9 mouse cellular contexts compared by ENCODE assay signal in genomic region chr8:82743905-82744904, GRCm38 (mm10). TPM values are rescaled to one million over a fixed set of nuclear protein-coding genes. Genes with fewer than 3 reads are reported as not detected.
A peak's percentile ranks its signal among the peaks of the same experiment; 100 is the strongest.
DNase-seq lines count a peak whose midpoint lies in the region; ATAC-seq and TF ChIP-seq lines count a peak whose summit lies in the region.
"Had no signal": no experiment of that assay in that cellular context is flagged by ENCODE, and none has a peak within 500 bp of the region (broad histone marks: within the 10 kb centered on the region; RNA-seq: fewer than 3 reads in every experiment).

No protein-coding gene starts in this region.

- H3K4me1 ChIP-seq in kidney, embryonic 16.5 days (ENCODE audit: insufficient read depth, low read length), result no peaks in the 10 kb centered on the region
- no peaks in the 10 kb centered on the region for H3K4me1 ChIP-seq in liver, adult 2 months (ENCODE audit: control insufficient read depth, insufficient read depth, low read length)
- H3K4me1 ChIP-seq in neural tube, embryonic 11.5 days (ENCODE audit: control insufficient read depth, insufficient read depth, low read length), result no peaks in the 10 kb centered on the region
- H3K4me1 ChIP-seq in thymus, adult 2 months (replicated peaks; ENCODE audit: control insufficient read depth, insufficient read depth, low read length), result no peaks in the 10 kb centered on the region
- H3K4me1 ChIP-seq: stomach, embryonic 15.5 days had no signal

- WGBS in kidney, embryonic 16.5 days, result 45% methylated on average over 10 of the region's 10 CpGs
- WGBS in liver, adult 2 months, result 47% methylated on average over 10 of the region's 10 CpGs
- 50% methylated on average over 10 of the region's 10 CpGs for WGBS in neural tube, embryonic 11.5 days
- 61% methylated on average over 10 of the region's 10 CpGs for WGBS in thymus, adult 2 months

- no peak for TF ChIP-seq POLR2A in liver, adult 2 months (IDR thresholded peaks at IDR 0.05; ENCODE audit: extremely low read depth, insufficient read depth, low read length)
- no peak for TF ChIP-seq POLR2A in thymus, adult 2 months (IDR thresholded peaks at IDR 0.05; ENCODE audit: control insufficient read depth, extremely low read depth, insufficient read depth, low read length, poor library complexity)

- no peaks in the 10 kb centered on the region for H3K79me2 ChIP-seq in liver, adult 2 months (ENCODE audit: control insufficient read depth, insufficient read depth, low read length)

- peak; percentile 64 for DNase-seq in 416B (ENCODE audit: low read depth)
- DNase-seq in adrenal gland, adult (ENCODE audit: inconsistent age in 2 of 2, low spot score in 1 of 2), result peak; percentile 56 to 91
- DNase-seq in embryo, embryonic 10 days (ENCODE audit: low spot score), result peak; percentile 85
- peak; percentile 17 to 42 for DNase-seq in gastrocnemius, postnatal 36 days
- DNase-seq in liver, adult 2 months (ENCODE audit: extremely low read depth, low read depth, low spot score), result peak; percentile 19
- DNase-seq in neural tube, embryonic 11.5 days (ENCODE audit: low spot score), result peak; percentile 65
- peak; percentile 68 for DNase-seq in thymus, adult 2 months

- no peak overlapping the region for H3K4me2 ChIP-seq in kidney, embryonic 16.5 days (replicated peaks; ENCODE audit: low read depth, low read length)
- no peak overlapping the region for H3K4me2 ChIP-seq in neural tube, embryonic 11.5 days (ENCODE audit: low read depth)
- H3K4me2 ChIP-seq: stomach, embryonic 15.5 days had no signal

- no peaks in the 10 kb centered on the region for H3K27me3 ChIP-seq in kidney, embryonic 16.5 days (ENCODE audit: insufficient read depth, low read length)
- H3K27me3 ChIP-seq in liver, adult 2 months (ENCODE audit: control insufficient read depth, insufficient read depth, low read length), result no peaks in the 10 kb centered on the region
- H3K27me3 ChIP-seq in neural tube, embryonic 11.5 days (ENCODE audit: control insufficient read depth, insufficient read depth, low read length), result no peaks in the 10 kb centered on the region
- no peaks in the 10 kb centered on the region for H3K27me3 ChIP-seq in thymus, adult 2 months (ENCODE audit: control insufficient read depth, insufficient read depth, low read length)
- H3K27me3 ChIP-seq: stomach, embryonic 15.5 days had no signal

- no peak overlapping the region for H3K4me3 ChIP-seq in kidney, embryonic 16.5 days (ENCODE audit: low read length)
- H3K4me3 ChIP-seq in liver, adult 2 months (ENCODE audit: insufficient read depth, low read depth, low read length), result no peak overlapping the region
- no peak overlapping the region for H3K4me3 ChIP-seq in neural tube, embryonic 11.5 days (ENCODE audit: low read depth, low read length)
- H3K4me3 ChIP-seq in thymus, adult 2 months (ENCODE audit: control insufficient read depth, insufficient read depth, low read length), result no peak overlapping the region
- H3K4me3 ChIP-seq: stomach, embryonic 15.5 days had no signal

- intact Hi-C loops in gastrocnemius, postnatal 36 days (cut with DNase I), result loop anchor here (1.0 to 10.0 kb wide), 2 partner anchors 391 to 1399 kb away; partner anchors contain the start of gene Inpp4b

- peaks cover 4% of the 10 kb centered on the region; the same call in 1 of the 2 replicates for H3K9me3 ChIP-seq in kidney, embryonic 16.5 days (ENCODE audit: low read length)
- no peaks in the 10 kb centered on the region for H3K9me3 ChIP-seq in neural tube, embryonic 11.5 days (ENCODE audit: control insufficient read depth, low read length)
- H3K9me3 ChIP-seq: stomach, embryonic 15.5 days had no signal

- ATAC-seq in kidney, embryonic 16.5 days (ENCODE audit: low FRiP score, low TSS enrichment), result peak; percentile 65; the same call in 1 of the 2 replicates
- peak; percentile 78; the same call in 1 of the 2 replicates for ATAC-seq in neural tube, embryonic 11.5 days (ENCODE audit: insufficient read depth, low FRiP score, low TSS enrichment)

- H3K36me3 ChIP-seq in kidney, embryonic 16.5 days (ENCODE audit: insufficient read depth, low read length), result no peaks in the 10 kb centered on the region
- H3K36me3 ChIP-seq in liver, adult 2 months (ENCODE audit: control insufficient read depth, insufficient read depth, low read length), result no peaks in the 10 kb centered on the region
- H3K36me3 ChIP-seq in neural tube, embryonic 11.5 days (ENCODE audit: control insufficient read depth, insufficient read depth, low read length), result no peaks in the 10 kb centered on the region
- H3K36me3 ChIP-seq in thymus, adult 2 months (ENCODE audit: control insufficient read depth, insufficient read depth, low read length), result no peaks in the 10 kb centered on the region
- H3K36me3 ChIP-seq: stomach, embryonic 15.5 days had no signal

- H3K27ac ChIP-seq in kidney, embryonic 16.5 days (ENCODE audit: low read length), result no peak overlapping the region
- H3K27ac ChIP-seq in liver, adult 2 months (replicated peaks; ENCODE audit: insufficient read depth, low read depth, low read length), result no peak overlapping the region
- no peak overlapping the region for H3K27ac ChIP-seq in neural tube, embryonic 11.5 days (ENCODE audit: low read depth, low read length)
- no peak overlapping the region for H3K27ac ChIP-seq in thymus, adult 2 months (ENCODE audit: control insufficient read depth, insufficient read depth, low read length)
- H3K27ac ChIP-seq: stomach, embryonic 15.5 days had no signal

- TF ChIP-seq CTCF in liver, adult 2 months (IDR thresholded peaks at IDR 0.05; ENCODE audit: low read depth, low read length), result peak; percentile 62
- TF ChIP-seq CTCF in thymus, adult 2 months (IDR thresholded peaks at IDR 0.05; ENCODE audit: borderline replicate concordance, control insufficient read depth, extremely low read depth, insufficient read depth, low read length, poor library complexity), result no peak

- H3K9ac ChIP-seq in kidney, embryonic 16.5 days (replicated peaks; ENCODE audit: low read length), result no peak overlapping the region
- no peak overlapping the region for H3K9ac ChIP-seq in liver, adult 2 months (ENCODE audit: low read depth, low read length)
- H3K9ac ChIP-seq in neural tube, embryonic 11.5 days (ENCODE audit: low read length), result no peak overlapping the region
- H3K9ac ChIP-seq: stomach, embryonic 15.5 days had no signal

RNA-seq across cellular contexts. Expression of gene Zfp330, which starts 29.8 kb away (rescaled TPM):
- 10 to 100 TPM; 14.0 to 19.8 TPM for total RNA-seq in gastrocnemius, postnatal 36 days (2021)
- 74.0 and 75.1 TPM in 2 replicates for polyA plus RNA-seq in kidney, embryonic 16.5 days (2015; fragmentation: Nextera tagmentation; extraction: Ambion mirVana)
- 21.0 and 26.0 TPM in 2 replicates for total RNA-seq in liver, adult 2 months (2014; rRNA removed)
- polyA plus RNA-seq in liver, adult 2 months (2012; rRNA removed), result 6.2 and 9.2 TPM in 2 replicates
- polyA plus RNA-seq in neural tube, embryonic 11.5 days (2014; fragmentation: Nextera tagmentation; extraction: Ambion mirVana), result 86.3 and 91.7 TPM in 2 replicates
- polyA plus RNA-seq in thymus, adult 2 months (2012; rRNA removed), result 23.0 and 30.6 TPM in 2 replicates

Comparison
In these comparisons a context has a peak if more than half of its experiments do, and no peak if none do; other contexts are left out.
1. DNase-seq: peak in every context shown above with its lines; median percentile 85 in embryo, embryonic 10 days; 74 in adrenal gland, adult; 68 in thymus, adult 2 months; 65 in neural tube, embryonic 11.5 days; 64 in 416B; 30 in gastrocnemius, postnatal 36 days; 19 in liver, adult 2 months.